Mouse (Mus musculus) intestine, postnatal 0 days (tissue): ENCODE measurements at regions not wholly inside any gene's neighbourhood (a gene's known extent, or its start where the extent isn't known, plus 50 kb on each side); places are given as distances from the start of the nearest gene placed in this dataset.

Source experiments
- ATAC-seq: fragments of 200-750 bp; cut with Nextera tagmentation; 2 replicates; pipeline ENCODE4 v1.8.0; 2017; ENCODE audit warnings: mild to moderate bottlenecking, moderate TSS enrichment, moderate library complexity
- H3K27ac ChIP-seq: fragments of 300-500 bp; sonication (generic); 2 replicates; pipeline ENCODE4 v1.5.1; 2014; ENCODE audit warnings: mild to moderate bottlenecking, low read depth, low read length, moderate library complexity
- H3K27me3 ChIP-seq: fragments of 300-500 bp; sonication (generic); replicated peaks from 2 replicates; pipeline ENCODE4 v1.6.1; 2014; ENCODE audit warnings: low read length, mixed read lengths; ENCODE audit not compliant: control insufficient read depth, insufficient read depth
- H3K36me3 ChIP-seq: fragments of 300-500 bp; sonication (generic); 2 replicates; pipeline ENCODE4 v1.6.1; 2014; ENCODE audit warnings: mild to moderate bottlenecking, moderate library complexity; ENCODE audit not compliant: control insufficient read depth, insufficient read depth
- H3K4me1 ChIP-seq: fragments of 300-500 bp; sonication (generic); replicated peaks from 2 replicates; pipeline ENCODE4 v1.6.1; 2014; ENCODE audit warnings: antibody characterized with exemption, low read length, mixed read lengths; ENCODE audit not compliant: control insufficient read depth, insufficient read depth
- H3K4me2 ChIP-seq: fragments of 300-500 bp; sonication (generic); replicated peaks from 2 replicates; pipeline ENCODE4 v1.6.1; 2014; ENCODE audit warnings: low read depth, mild to moderate bottlenecking, moderate library complexity
- H3K4me3 ChIP-seq: fragments of 300-500 bp; sonication (generic); 2 replicates; pipeline ENCODE4 v1.5.1; 2014; ENCODE audit warnings: low read depth, low read length
- H3K9ac ChIP-seq: fragments of 300-500 bp; sonication (generic); 2 replicates; pipeline ENCODE4 v1.6.1; 2014; ENCODE audit warnings: mild to moderate bottlenecking, low read depth, low read length
- H3K9me3 ChIP-seq: fragments of 300-500 bp; sonication (generic); 2 replicates; pipeline ENCODE4 v1.6.1; 2016; ENCODE audit warnings: mixed run types; ENCODE audit not compliant: control insufficient read depth
- CTCF ChIP-seq: sonication (generic); IDR thresholded peaks from 2 replicates; pipeline ENCODE4 v1.5.1; 2016; ENCODE audit warnings: low read depth, mild to moderate bottlenecking, control low read depth, antibody characterized with exemption, moderate library complexity
- WGBS: fragments of 180-500 bp; shearing (Covaris S2); extraction: QIAGEN DNeasy Blood & Tissue Kit; methylation state at CpG from one replicate; pipeline ENCODE4 v1.1.7; 2014; 5-methylcytosine and 5-hydroxymethylcytosine counted together

DNA sequence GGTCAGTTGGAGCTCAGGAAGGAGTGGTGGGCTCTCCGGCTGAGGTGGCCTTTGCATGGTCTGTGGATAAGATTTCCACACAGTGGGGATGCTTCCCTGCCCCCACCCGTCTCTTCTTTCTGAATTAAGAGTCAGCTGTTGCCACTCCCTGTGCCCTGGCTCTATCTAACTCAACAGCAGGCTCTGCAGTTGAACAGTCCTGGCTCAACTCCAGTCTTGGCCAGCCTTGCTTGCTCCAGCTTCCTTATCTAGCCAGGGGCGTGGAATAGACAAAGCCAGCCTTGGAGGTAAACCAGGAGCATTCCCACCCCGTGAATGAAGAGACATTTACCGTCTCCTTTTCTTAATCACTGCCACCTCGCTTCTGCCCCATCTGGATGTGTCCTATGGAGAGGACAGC is 89.7 kb downstream of the Mn1 start:
- no peak overlapping the region for H3K27ac ChIP-seq
- peak; percentile 49; the same call in 1 of the 2 replicates for ATAC-seq
- 42% methylated on average over 6 of the region's 6 CpGs for WGBS

DNA sequence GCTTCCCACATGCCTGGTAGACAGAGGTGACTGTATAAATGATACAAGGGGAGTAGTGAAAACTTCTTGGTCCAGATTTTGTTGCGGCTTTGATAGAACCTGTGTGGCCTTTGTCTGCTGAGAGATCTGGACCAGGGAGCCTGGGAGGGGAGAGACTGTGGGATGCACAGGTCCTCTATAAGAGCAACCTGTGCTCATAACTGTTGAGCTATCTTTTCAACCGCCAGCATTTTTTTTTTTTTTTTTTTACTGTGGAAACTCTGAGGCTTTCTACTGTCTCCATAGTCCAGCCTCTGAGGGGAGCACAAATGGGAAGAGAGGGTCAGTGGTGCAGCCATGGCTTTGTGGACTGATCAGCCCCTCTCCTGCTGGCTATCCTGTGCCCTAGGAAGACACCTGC is 90.2 kb downstream of the Mn1 start:
- Histone ChIP-seq H3K36me3 (no peaks in the 10 kb centered on the region), H3K4me1 (0 out of 2 replicates have a peak, but pooled peaks cover 4% of the 10 kb centered on the region), H3K27ac (no peak overlapping the region), H3K27me3 (0 out of 2 replicates have a peak, but pooled peaks cover 4% of the 10 kb centered on the region), H3K9me3 (no peaks in the 10 kb centered on the region), H3K4me3 (no peak overlapping the region), H3K4me2 (no peak overlapping the region), H3K9ac (no peak overlapping the region)
- 83% methylated on average over 2 of the region's 2 CpGs for WGBS
- no peak for TF ChIP-seq CTCF
- no peak for ATAC-seq

More for the DNA sequence above, 89.7 kb downstream of the Mn1 start:
- Histone ChIP-seq H3K4me3 (no peak overlapping the region), H3K27me3 (0 out of 2 replicates have a peak, but pooled peaks cover 4% of the 10 kb centered on the region), H3K9me3 (no peaks in the 10 kb centered on the region), H3K4me1 (0 out of 2 replicates have a peak, but pooled peaks cover 4% of the 10 kb centered on the region), H3K4me2 (no peak overlapping the region), H3K9ac (no peak overlapping the region), H3K36me3 (no peaks in the 10 kb centered on the region)
- TF ChIP-seq CTCF, result no peak

GRCm38 (mm10) chr5:111509014-111509561 is 91.9 kb downstream of the Mn1 start:
- no peaks in the 10 kb centered on the region for H3K9me3 ChIP-seq
- peak overlapping the region; percentile 20 for H3K4me3 ChIP-seq
- 4% methylated on average over 19 of the region's 21 CpGs for WGBS
- no peak overlapping the region for H3K27ac ChIP-seq
- peak overlapping the region; percentile 26; the same call in 1 of the 2 replicates for H3K9ac ChIP-seq
- no peaks in the 10 kb centered on the region for H3K36me3 ChIP-seq
- peak overlapping the region; percentile 61 for H3K4me2 ChIP-seq
- H3K4me1 ChIP-seq, result 0 out of 2 replicates have a peak, but pooled peaks cover 4% of the 10 kb centered on the region
- TF ChIP-seq CTCF, result no peak
- ATAC-seq, result peak; percentile 65
- H3K27me3 ChIP-seq, result 0 out of 2 replicates have a peak, but pooled peaks cover 4% of the 10 kb centered on the region

GRCm38 (mm10) chr5:111509575-111510057 is 92.5 kb downstream of the Mn1 start:
- Histone ChIP-seq H3K9ac (no peak overlapping the region), H3K4me3 (peak overlapping the region; percentile 20), H3K27ac (no peak overlapping the region), H3K27me3 (0 out of 2 replicates have a peak, but pooled peaks cover 4% of the 10 kb centered on the region), H3K4me1 (0 out of 2 replicates have a peak, but pooled peaks cover 4% of the 10 kb centered on the region), H3K9me3 (no peaks in the 10 kb centered on the region), H3K36me3 (no peaks in the 10 kb centered on the region), H3K4me2 (peak overlapping the region; percentile 61)
- no peak for ATAC-seq
- 13% methylated on average over 9 of the region's 9 CpGs for WGBS
- TF ChIP-seq CTCF, result peak; percentile 49; the same call in 1 of the 2 replicates

DNA sequence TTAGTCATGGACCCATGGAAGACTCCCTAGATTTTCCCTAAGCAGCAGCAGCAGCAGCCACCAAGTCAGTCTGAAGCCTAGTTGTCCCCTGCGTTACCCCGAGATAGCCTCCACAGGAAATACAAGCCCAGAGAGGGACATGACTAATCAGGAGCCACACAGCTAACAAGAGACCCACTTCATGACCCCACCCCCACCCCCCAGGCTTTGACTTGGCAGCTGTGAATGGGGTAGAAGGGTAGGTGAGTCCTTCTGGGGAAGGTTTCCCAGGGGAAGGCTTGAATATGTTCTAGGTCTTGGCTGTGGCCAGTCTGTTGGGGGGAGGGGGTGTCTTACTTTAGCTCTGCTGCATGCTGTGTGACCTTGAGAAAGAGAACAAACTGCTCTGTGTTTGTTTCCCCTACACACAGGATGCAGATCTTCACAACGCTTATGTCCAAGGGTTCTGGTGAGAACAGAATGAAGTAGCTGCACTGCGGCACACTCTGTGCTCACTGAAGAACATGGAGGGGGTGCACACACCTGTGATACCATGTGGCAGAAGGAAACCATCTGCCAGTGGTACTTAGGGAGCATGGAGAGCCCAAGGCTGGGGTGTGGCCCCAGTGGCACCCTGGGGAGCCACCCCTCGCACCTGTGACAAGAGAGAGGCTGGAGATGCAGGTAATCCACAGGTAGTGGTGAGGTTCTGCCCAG is 93.2 kb downstream of the Mn1 start:
- 80% methylated on average over 5 of the region's 5 CpGs for WGBS
- no peaks in the 10 kb centered on the region for H3K36me3 ChIP-seq
- 0 out of 2 replicates have a peak, but pooled peaks cover 4% of the 10 kb centered on the region for H3K27me3 ChIP-seq
- no peak for TF ChIP-seq CTCF
- 0 out of 2 replicates have a peak, but pooled peaks cover 4% of the 10 kb centered on the region for H3K4me1 ChIP-seq
- no peak overlapping the region for H3K4me2 ChIP-seq
- H3K9ac ChIP-seq, result no peak overlapping the region
- no peaks in the 10 kb centered on the region for H3K9me3 ChIP-seq
- no peak overlapping the region for H3K27ac ChIP-seq
- no peak overlapping the region for H3K4me3 ChIP-seq
- ATAC-seq, result no peak

DNA sequence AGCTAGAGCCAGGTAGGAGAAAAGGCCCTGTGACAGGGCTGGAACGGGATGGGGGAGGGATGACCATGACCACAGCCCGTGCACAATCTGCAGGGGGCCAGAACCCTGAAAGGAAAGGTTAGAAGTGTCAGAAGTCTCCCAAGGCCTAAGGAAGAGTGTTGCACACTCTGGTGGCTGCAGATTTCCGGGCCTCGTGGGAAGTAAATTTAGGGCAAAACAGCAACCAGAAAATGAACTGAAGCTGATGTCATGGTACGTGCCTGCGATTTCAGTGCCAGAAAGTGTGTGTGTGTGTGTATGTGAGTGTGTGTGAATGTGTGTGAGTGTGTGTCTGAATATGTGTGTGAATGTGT is 93.7 kb downstream of the Mn1 start:
- Histone ChIP-seq H3K9me3 (no peaks in the 10 kb centered on the region), H3K4me3 (no peak overlapping the region), H3K36me3 (no peaks in the 10 kb centered on the region), H3K4me2 (no peak overlapping the region), H3K27me3 (0 out of 2 replicates have a peak, but pooled peaks cover 4% of the 10 kb centered on the region), H3K27ac (no peak overlapping the region), H3K9ac (no peak overlapping the region), H3K4me1 (0 out of 2 replicates have a peak, but pooled peaks cover 4% of the 10 kb centered on the region)
- no peak for TF ChIP-seq CTCF
- whole genome bisulfite sequencing, result 68% methylated on average over 6 of the region's 6 CpGs
- ATAC-seq, result no peak
